In the genomic region with DNA sequence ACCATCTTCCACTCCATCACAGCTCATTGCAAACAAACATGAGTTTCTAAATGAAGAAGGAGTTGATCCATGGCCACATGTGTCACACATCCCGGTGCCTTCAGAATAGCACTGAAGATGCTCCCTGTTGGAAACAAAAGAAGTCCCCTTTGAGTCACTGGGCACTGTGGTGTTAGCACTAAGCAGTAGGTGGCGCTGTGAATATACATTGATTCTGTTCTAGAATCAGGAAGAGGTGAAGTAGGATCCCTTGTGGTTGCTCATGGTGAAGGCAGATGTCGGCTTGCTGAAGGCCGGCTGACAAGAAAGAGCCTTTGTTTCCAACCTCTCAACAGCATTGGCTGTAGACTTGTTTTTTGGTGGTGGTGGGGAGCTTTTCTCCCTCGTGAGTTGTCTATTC, we compare ENCODE assay signal across 10 mouse cellular contexts.
DNase-seq lines count a peak whose midpoint lies in the region; ATAC-seq and TF ChIP-seq lines count a peak whose summit lies in the region.
"Had no signal": no experiment of that assay in that cellular context is flagged by ENCODE, and none has a peak within 500 bp of the region (broad histone marks: within the 10 kb centered on the region; RNA-seq: fewer than 3 reads in every experiment).

No protein-coding gene starts in this region.

- H3K27me3 ChIP-seq in hindbrain, embryonic 10.5 days (ENCODE audit: insufficient read depth, poor library complexity, severe bottlenecking) = no peaks in the 10 kb centered on the region
- no peaks in the 10 kb centered on the region for H3K27me3 ChIP-seq in hindbrain, embryonic 12.5 days
- H3K27me3 ChIP-seq in CH12.LX (replicated peaks) = no peaks in the 10 kb centered on the region
- no peaks in the 10 kb centered on the region for H3K27me3 ChIP-seq in embryonic facial prominence, embryonic 14.5 days (replicated peaks; ENCODE audit: control insufficient read depth, insufficient read depth, low read length)
- H3K27me3 ChIP-seq: embryonic facial prominence, embryonic 12.5 days had no signal

- dilution Hi-C loops in CH12.LX (cut with MboI; ENCODE audit: extremely low pct_ligation_motif_present, extremely low pct_unique_long_range_greater_than_20kb, low sequenced_read_pairs) = no loop called here

- no peaks in the 10 kb centered on the region for H3K79me2 ChIP-seq in CH12.LX (replicated peaks; ENCODE audit: control insufficient read depth, extremely low read depth, insufficient read depth, poor library complexity, severe bottlenecking)

- TF ChIP-seq CTCF in CH12.LX (conservative IDR thresholded peaks at IDR 0.05 in 1 of 2, IDR thresholded peaks at IDR 0.05 in 1 of 2; ENCODE audit: low read depth in 2 of 2, low read length in 2 of 2) = peak; percentile 56 to 98

- H3K9me3 ChIP-seq in hindbrain, embryonic 10.5 days = no peaks in the 10 kb centered on the region
- no peaks in the 10 kb centered on the region for H3K9me3 ChIP-seq in hindbrain, embryonic 12.5 days (replicated peaks)
- H3K9me3 ChIP-seq in CH12.LX (replicated peaks; ENCODE audit: low read length) = no peaks in the 10 kb centered on the region
- no peaks in the 10 kb centered on the region for H3K9me3 ChIP-seq in embryonic facial prominence, embryonic 14.5 days (ENCODE audit: control insufficient read depth, low read length)
- H3K9me3 ChIP-seq: embryonic facial prominence, embryonic 12.5 days had no signal

- H3K4me2 ChIP-seq in hindbrain, embryonic 12.5 days (replicated peaks) = no peak overlapping the region
- no peak overlapping the region for H3K4me2 ChIP-seq in CH12.LX (ENCODE audit: insufficient read depth, low read depth, poor library complexity, severe bottlenecking)
- H3K4me2 ChIP-seq in embryonic facial prominence, embryonic 14.5 days (ENCODE audit: low read depth, low read length) = no peak overlapping the region
- H3K4me2 ChIP-seq: embryonic facial prominence, embryonic 12.5 days had no signal

- H3K4me3 ChIP-seq in hindbrain, embryonic 10.5 days = no peak overlapping the region
- no peak overlapping the region for H3K4me3 ChIP-seq in hindbrain, embryonic 12.5 days
- no peak overlapping the region for H3K4me3 ChIP-seq in CH12.LX (replicated peaks in 1 of 3; ENCODE audit: low read depth in 2 of 3, low read length in 2 of 3, poor library complexity in 1 of 3)
- H3K4me3 ChIP-seq in embryonic facial prominence, embryonic 14.5 days (ENCODE audit: low read depth, low read length) = no peak overlapping the region
- H3K4me3 ChIP-seq: embryonic facial prominence, embryonic 12.5 days had no signal

- no peak overlapping the region for H3K27ac ChIP-seq in hindbrain, embryonic 10.5 days
- no peak overlapping the region for H3K27ac ChIP-seq in hindbrain, embryonic 12.5 days
- H3K27ac ChIP-seq in CH12.LX (ENCODE audit: insufficient read depth, low read depth) = no peak overlapping the region
- no peak overlapping the region for H3K27ac ChIP-seq in embryonic facial prominence, embryonic 14.5 days (replicated peaks; ENCODE audit: low read depth, low read length)
- H3K27ac ChIP-seq: embryonic facial prominence, embryonic 12.5 days; macrophage had no signal

- no peak overlapping the region for H3K9ac ChIP-seq in hindbrain, embryonic 12.5 days
- H3K9ac ChIP-seq in CH12.LX (ENCODE audit: insufficient read depth, low read depth) = no peak overlapping the region
- no peak overlapping the region for H3K9ac ChIP-seq in embryonic facial prominence, embryonic 14.5 days (ENCODE audit: low read depth, low read length)
- H3K9ac ChIP-seq: embryonic facial prominence, embryonic 12.5 days had no signal

- 0 out of 2 replicates have a peak, but pooled peaks cover 4% of the 10 kb centered on the region for H3K4me1 ChIP-seq in hindbrain, embryonic 10.5 days (replicated peaks)
- no peaks in the 10 kb centered on the region; the same call in 1 of the 2 replicates for H3K4me1 ChIP-seq in hindbrain, embryonic 12.5 days
- peaks cover 3 to 7% of the 10 kb centered on the region in 2 experiments; a peak in 2 of 4 replicates for H3K4me1 ChIP-seq in CH12.LX (ENCODE audit: control insufficient read depth in 1 of 2, insufficient read depth in 2 of 2)
- no peaks in the 10 kb centered on the region for H3K4me1 ChIP-seq in embryonic facial prominence, embryonic 14.5 days (ENCODE audit: control insufficient read depth, insufficient read depth, low read length)
- H3K4me1 ChIP-seq: embryonic facial prominence, embryonic 12.5 days had no signal

- DNase-seq in hindbrain, embryonic 10.5 days (ENCODE audit: low spot score) = peak; percentile 54
- peak; percentile 85 for DNase-seq in CH12.LX (ENCODE audit: extremely low read depth)
- DNase-seq in embryonic facial prominence, embryonic 14.5 days (ENCODE audit: low spot score) = peak; percentile 24
- peak; percentile 30 to 36 for DNase-seq in layer of hippocampus, postnatal 10 days (ENCODE audit: low spot score in 2 of 2)
- no peak for DNase-seq in spleen, postnatal 4 days (ENCODE audit: low spot score in 2 of 2)

- WGBS in hindbrain, embryonic 10.5 days = 22% methylated on average over 5 of the region's 5 CpGs
- 18% methylated on average over 5 of the region's 5 CpGs for WGBS in hindbrain, embryonic 12.5 days
- 21% methylated on average over 5 of the region's 5 CpGs for WGBS in embryonic facial prominence, embryonic 14.5 days

- ATAC-seq in hindbrain, embryonic 12.5 days (ENCODE audit: low FRiP score) = no peak
- peak; percentile 32 for ATAC-seq in activated CD4-positive, CD25-positive, alpha-beta regulatory T cell, adult 4 months
- no peak for ATAC-seq in embryonic facial prominence, embryonic 14.5 days (ENCODE audit: low read depth)
- peak; percentile 78 for ATAC-seq in megakaryocyte-erythroid progenitor cell, adult 5-6 weeks (replicated peaks; ENCODE audit: low FRiP score, low TSS enrichment, poor library complexity, severe bottlenecking)

- in situ Hi-C loops in CH12.LX (cut with MboI; ENCODE audit: low pct_ligation_motif_present, low pct_unique_long_range_greater_than_20kb, low sequenced_read_pairs) = loop anchor here (5.0 to 10.0 kb wide), 2 partner anchors 161 to 283 kb away; no protein-coding TSS in a partner anchor

- peak; percentile 83 for TF ChIP-seq RAD21 in CH12.LX (IDR thresholded peaks at IDR 0.05; ENCODE audit: low read depth, low read length)

- TF ChIP-seq POLR2A in CH12.LX (IDR thresholded peaks at IDR 0.05; ENCODE audit: low read depth, low read length) = no peak; the same call in 1 of the 2 replicates

- TF ChIP-seq EP300 in CH12.LX (IDR thresholded peaks at IDR 0.05; ENCODE audit: low read length) = no peak

- no peaks in the 10 kb centered on the region for H3K36me3 ChIP-seq in hindbrain, embryonic 10.5 days
- H3K36me3 ChIP-seq in hindbrain, embryonic 12.5 days = no peaks in the 10 kb centered on the region
- H3K36me3 ChIP-seq in CH12.LX (replicated peaks in 1 of 2; ENCODE audit: control insufficient read depth in 1 of 2, insufficient read depth in 1 of 2, low read length in 1 of 2) = no peaks in the 10 kb centered on the region
- H3K36me3 ChIP-seq in embryonic facial prominence, embryonic 14.5 days (ENCODE audit: control insufficient read depth, insufficient read depth, low read length) = no peaks in the 10 kb centered on the region
- H3K36me3 ChIP-seq: embryonic facial prominence, embryonic 12.5 days had no signal

TF ChIP-seq in CH12.LX, 34 proteins besides CTCF, POLR2A, EP300 and RAD21:
- TF ChIP-seq MAX (IDR thresholded peaks at IDR 0.05; ENCODE audit: low read length) (no peak), ZKSCAN1 (IDR thresholded peaks at IDR 0.05; ENCODE audit: borderline replicate concordance, low read depth, low read length) (no peak), SMC3 (IDR thresholded peaks at IDR 0.05; ENCODE audit: low read depth, low read length) (peak; percentile 90), ZC3H11A (IDR thresholded peaks at IDR 0.05; ENCODE audit: low read depth, low read length) (peak; percentile 39; the same call in 1 of the 2 replicates), IRF4 (IDR thresholded peaks at IDR 0.05; ENCODE audit: low read depth, low read length) (peak; percentile 47), USF2 (conservative IDR thresholded peaks at IDR 0.05; ENCODE audit: low read depth, low read length) (no peak), JUND (conservative IDR thresholded peaks at IDR 0.05; ENCODE audit: low read depth, low read length) (no peak), RCOR1 (conservative IDR thresholded peaks at IDR 0.05; ENCODE audit: low read depth, low read length) (no peak), MYC (IDR thresholded peaks at IDR 0.05; ENCODE audit: low read depth, low read length) (peak; percentile 33; the same call in 1 of the 2 replicates), KAT2A (IDR thresholded peaks at IDR 0.05; ENCODE audit: insufficient replicate concordance, low read length) (no peak), USF1 (IDR thresholded peaks at IDR 0.05; ENCODE audit: low read depth, low read length) (no peak), NELFE (IDR thresholded peaks at IDR 0.05; ENCODE audit: low read depth, low read length) (peak; percentile 44), ELF1 (IDR thresholded peaks at IDR 0.05; ENCODE audit: low read depth, low read length) (peak; percentile 83), UBTF (IDR thresholded peaks at IDR 0.05; ENCODE audit: low read depth, low read length) (no peak), SIN3A (IDR thresholded peaks at IDR 0.05; ENCODE audit: low read length) (no peak), ZMIZ1 (IDR thresholded peaks at IDR 0.05; ENCODE audit: low read depth, low read length) (no peak), ZNF384 (IDR thresholded peaks at IDR 0.05; ENCODE audit: low read depth, low read length) (no peak), TCF12 (IDR thresholded peaks at IDR 0.05; ENCODE audit: low read depth, low read length) (peak; percentile 12; the same call in 1 of the 2 replicates), MAZ (IDR thresholded peaks at IDR 0.05; ENCODE audit: low read depth, low read length) (no peak)

Comparison
In these comparisons a context has a peak if more than half of its experiments do, and no peak if none do; other contexts are left out.
1. DNase-seq: peak in hindbrain, embryonic 10.5 days (single experiment), CH12.LX (single experiment), embryonic facial prominence, embryonic 14.5 days (single experiment) and layer of hippocampus, postnatal 10 days (2 of 2); none in spleen, postnatal 4 days (0 of 2).
2. ATAC-seq: peak in activated CD4-positive, CD25-positive, alpha-beta regulatory T cell, adult 4 months (single experiment) and megakaryocyte-erythroid progenitor cell, adult 5-6 weeks (single experiment); none in hindbrain, embryonic 12.5 days (single experiment) and embryonic facial prominence, embryonic 14.5 days (single experiment).